Mouse (Mus musculus) C2C12 (cell line): ENCODE data around the gene Cd59a.

Experiments used
- CEBPB ChIP-seq: IDR thresholded peaks from one replicate; pipeline ENCODE4 v1.6.1; 2011; ENCODE audit warnings: low read depth, mild to moderate bottlenecking, control low read depth, moderate library complexity
- CTCF ChIP-seq: IDR thresholded peaks from one replicate; pipeline ENCODE4 v1.5.1; 2011; ENCODE audit not compliant: control insufficient read depth, insufficient read depth, insufficient read length
- MYOD1 ChIP-seq: IDR thresholded peaks from one replicate; pipeline ENCODE4 v1.6.1; 2011; ENCODE audit warnings: low read depth; ENCODE audit not compliant: control insufficient read depth, insufficient read length
- MYOG ChIP-seq: IDR thresholded peaks from one replicate; pipeline ENCODE4 v1.6.1; 2011; ENCODE audit not compliant: control insufficient read depth, insufficient read length; ENCODE audit errors: extremely low read depth
- USF1 ChIP-seq: IDR thresholded peaks from one replicate; pipeline ENCODE4 v1.6.1; 2011; ENCODE audit warnings: low read depth, mild to moderate bottlenecking, control low read depth, moderate library complexity

GRCm38 (mm10) chr2:104114898-104115297, 19.3 kb downstream of the Cd59a start:
- TF ChIP-seq CTCF (no peak), MYOD1 (no peak), MYOG (no peak), USF1 (no peak), CEBPB (no peak)
